Mouse (Mus musculus): ENCODE results near the gene 5730455P16Rik. TPM values are rescaled to one million over a fixed set of nuclear protein-coding genes. Genes with fewer than 3 reads are reported as not detected.
A peak's percentile ranks its signal among the peaks of the same experiment; 100 is the strongest.

The 5730455P16Rik gene
- polyA plus RNA-seq, 1 experiment from 2014 or later = 28.9 TPM

- no peak overlapping the region for H3K9ac ChIP-seq (ENCODE audit: low read length)
- peak; percentile 93 for DNase-seq (ENCODE audit: low spot score)
- no peak overlapping the region for H3K4me3 ChIP-seq (ENCODE audit: low read depth, low read length)
- H3K9me3 ChIP-seq (replicated peaks; ENCODE audit: control insufficient read depth, low read length) = no peaks in the 10 kb centered on the region
- H3K27ac ChIP-seq (ENCODE audit: low read depth, low read length) = no peak overlapping the region
- 73% methylated on average over 5 of the region's 5 CpGs for WGBS
- no peak overlapping the region for H3K4me2 ChIP-seq (ENCODE audit: low read length)
- no peaks in the 10 kb centered on the region for H3K27me3 ChIP-seq (replicated peaks; ENCODE audit: control insufficient read depth, insufficient read depth, low read length)
- ATAC-seq = peak; percentile 37; the same call in 1 of the 2 replicates
- no peaks in the 10 kb centered on the region for H3K4me1 ChIP-seq (ENCODE audit: control insufficient read depth, insufficient read depth, low read length)
- H3K36me3 ChIP-seq (ENCODE audit: control insufficient read depth, insufficient read depth, low read length) = peaks cover 12% of the 10 kb centered on the region; the same call in 1 of the 2 replicates
Observed at GRCm38 (mm10) chr11:80351832-80352430, 25.9 kb downstream of the 5730455P16Rik start.

GRCm38 (mm10) chr11:80342482-80342881 lies 35.4 kb downstream of the 5730455P16Rik start:
- H3K27me3 ChIP-seq (replicated peaks; ENCODE audit: control insufficient read depth, insufficient read depth, low read length) = no peaks in the 10 kb centered on the region
- H3K9me3 ChIP-seq (replicated peaks; ENCODE audit: control insufficient read depth, low read length) = no peaks in the 10 kb centered on the region
- no peak overlapping the region for H3K27ac ChIP-seq (ENCODE audit: low read depth, low read length)
- WGBS = 8% methylated on average over 2 of the region's 2 CpGs
- H3K9ac ChIP-seq (ENCODE audit: low read length) = no peak overlapping the region
- DNase-seq (ENCODE audit: low spot score) (peak; percentile 55), ATAC-seq (no peak)
- H3K4me2 ChIP-seq (ENCODE audit: low read length) = no peak overlapping the region
- H3K36me3 ChIP-seq (ENCODE audit: control insufficient read depth, insufficient read depth, low read length) = peaks cover 4% of the 10 kb centered on the region
- no peak overlapping the region for H3K4me3 ChIP-seq (ENCODE audit: low read depth, low read length)
- H3K4me1 ChIP-seq (ENCODE audit: control insufficient read depth, insufficient read depth, low read length) = peaks cover 4% of the 10 kb centered on the region; the same call in 1 of the 2 replicates

GRCm38 (mm10) chr11:80336351-80336730 lies 41.5 kb downstream of the 5730455P16Rik start:
- peak overlapping the region; percentile 21; the same call in 1 of the 2 replicates for H3K9ac ChIP-seq (ENCODE audit: low read length)
- H3K4me2 ChIP-seq (ENCODE audit: low read length) = no peak overlapping the region
- 7% methylated on average over 6 of the region's 6 CpGs for WGBS
- no peak overlapping the region for H3K4me3 ChIP-seq (ENCODE audit: low read depth, low read length)
- H3K27ac ChIP-seq (ENCODE audit: low read depth, low read length) = peak overlapping the region; percentile 75
- H3K27me3 ChIP-seq (replicated peaks; ENCODE audit: control insufficient read depth, insufficient read depth, low read length) = no peaks in the 10 kb centered on the region
- peaks cover 33% of the 10 kb centered on the region for H3K36me3 ChIP-seq (ENCODE audit: control insufficient read depth, insufficient read depth, low read length)
- peaks cover 19% of the 10 kb centered on the region for H3K4me1 ChIP-seq (ENCODE audit: control insufficient read depth, insufficient read depth, low read length)
- ATAC-seq (no peak), DNase-seq (ENCODE audit: low spot score) (no peak)
- H3K9me3 ChIP-seq (replicated peaks; ENCODE audit: control insufficient read depth, low read length) = no peaks in the 10 kb centered on the region

GRCm38 (mm10) chr11:80335609-80336350 lies 42.1 kb downstream of the 5730455P16Rik start:
- 1% methylated on average over 7 of the region's 7 CpGs for WGBS
- ATAC-seq = peak; percentile 94
- Histone ChIP-seq H3K9ac (ENCODE audit: low read length) (no peak overlapping the region; the same call in 1 of the 2 replicates), H3K4me1 (ENCODE audit: control insufficient read depth, insufficient read depth, low read length) (peaks cover 19% of the 10 kb centered on the region), H3K9me3 (replicated peaks; ENCODE audit: control insufficient read depth, low read length) (no peaks in the 10 kb centered on the region), H3K36me3 (ENCODE audit: control insufficient read depth, insufficient read depth, low read length) (peaks cover 36% of the 10 kb centered on the region), H3K27ac (ENCODE audit: low read depth, low read length) (peak overlapping the region; percentile 75), H3K27me3 (replicated peaks; ENCODE audit: control insufficient read depth, insufficient read depth, low read length) (no peaks in the 10 kb centered on the region), H3K4me2 (ENCODE audit: low read length) (no peak overlapping the region), H3K4me3 (ENCODE audit: low read depth, low read length) (no peak overlapping the region)
- peak; percentile 93 for DNase-seq (ENCODE audit: low spot score)

GRCm38 (mm10) chr11:80332709-80333400 lies 45.0 kb downstream of the 5730455P16Rik start:
- no peak overlapping the region for H3K4me2 ChIP-seq (ENCODE audit: low read length)
- no peak overlapping the region for H3K27ac ChIP-seq (ENCODE audit: low read depth, low read length)
- ATAC-seq (no peak), DNase-seq (ENCODE audit: low spot score) (no peak)
- H3K4me3 ChIP-seq (ENCODE audit: low read depth, low read length) = no peak overlapping the region
- WGBS = 69% methylated on average over 12 of the region's 12 CpGs
- H3K36me3 ChIP-seq (ENCODE audit: control insufficient read depth, insufficient read depth, low read length) = peaks cover 45% of the 10 kb centered on the region
- H3K9ac ChIP-seq (ENCODE audit: low read length) = no peak overlapping the region
- peaks cover 19% of the 10 kb centered on the region for H3K4me1 ChIP-seq (ENCODE audit: control insufficient read depth, insufficient read depth, low read length)
- no peaks in the 10 kb centered on the region for H3K9me3 ChIP-seq (replicated peaks; ENCODE audit: control insufficient read depth, low read length)
- no peaks in the 10 kb centered on the region for H3K27me3 ChIP-seq (replicated peaks; ENCODE audit: control insufficient read depth, insufficient read depth, low read length)

GRCm38 (mm10) chr11:80324636-80325035 lies 53.2 kb downstream of the 5730455P16Rik start:
- no peaks in the 10 kb centered on the region for H3K27me3 ChIP-seq (replicated peaks; ENCODE audit: control insufficient read depth, insufficient read depth, low read length)
- H3K27ac ChIP-seq (ENCODE audit: low read depth, low read length) = no peak overlapping the region
- no peaks in the 10 kb centered on the region for H3K9me3 ChIP-seq (replicated peaks; ENCODE audit: control insufficient read depth, low read length)
- no peak overlapping the region for H3K9ac ChIP-seq (ENCODE audit: low read length)
- DNase-seq (ENCODE audit: low spot score) = no peak
- no peaks in the 10 kb centered on the region for H3K4me1 ChIP-seq (ENCODE audit: control insufficient read depth, insufficient read depth, low read length)
- no peak overlapping the region for H3K4me2 ChIP-seq (ENCODE audit: low read length)
- peaks cover 25% of the 10 kb centered on the region for H3K36me3 ChIP-seq (ENCODE audit: control insufficient read depth, insufficient read depth, low read length)
- no peak for ATAC-seq
- 77% methylated on average over 6 of the region's 6 CpGs for WGBS
- no peak overlapping the region for H3K4me3 ChIP-seq (ENCODE audit: low read depth, low read length)

GRCm38 (mm10) chr11:80323255-80323654 lies 54.6 kb downstream of the 5730455P16Rik start:
- H3K36me3 ChIP-seq (ENCODE audit: control insufficient read depth, insufficient read depth, low read length) = peaks cover 21% of the 10 kb centered on the region
- H3K4me1 ChIP-seq (ENCODE audit: control insufficient read depth, insufficient read depth, low read length) = peaks cover 3% of the 10 kb centered on the region; the same call in 1 of the 2 replicates
- no peaks in the 10 kb centered on the region for H3K9me3 ChIP-seq (replicated peaks; ENCODE audit: control insufficient read depth, low read length)
- H3K27me3 ChIP-seq (replicated peaks; ENCODE audit: control insufficient read depth, insufficient read depth, low read length) = no peaks in the 10 kb centered on the region
- WGBS = 67% methylated on average over 13 of the region's 13 CpGs
- no peak overlapping the region for H3K9ac ChIP-seq (ENCODE audit: low read length)
- H3K27ac ChIP-seq (ENCODE audit: low read depth, low read length) = no peak overlapping the region
- DNase-seq (ENCODE audit: low spot score) = no peak
- no peak overlapping the region for H3K4me3 ChIP-seq (ENCODE audit: low read depth, low read length)
- no peak overlapping the region for H3K4me2 ChIP-seq (ENCODE audit: low read length)
- ATAC-seq = no peak

GRCm38 (mm10) chr11:80315743-80316639 lies 61.8 kb downstream of the 5730455P16Rik start:
- peak overlapping the region; percentile 88 for H3K27ac ChIP-seq (ENCODE audit: low read depth, low read length)
- 30% methylated on average over 10 of the region's 10 CpGs for WGBS
- peak; percentile 90 for ATAC-seq
- no peaks in the 10 kb centered on the region for H3K27me3 ChIP-seq (replicated peaks; ENCODE audit: control insufficient read depth, insufficient read depth, low read length)
- 0 out of 2 replicates have a peak, but pooled peaks cover 3% of the 10 kb centered on the region for H3K36me3 ChIP-seq (ENCODE audit: control insufficient read depth, insufficient read depth, low read length)
- no peak overlapping the region for H3K4me2 ChIP-seq (ENCODE audit: low read length)
- DNase-seq (ENCODE audit: low spot score) = peak; percentile 94
- no peaks in the 10 kb centered on the region for H3K9me3 ChIP-seq (replicated peaks; ENCODE audit: control insufficient read depth, low read length)
- H3K4me1 ChIP-seq (ENCODE audit: control insufficient read depth, insufficient read depth, low read length) = peaks cover 53% of the 10 kb centered on the region
- H3K4me3 ChIP-seq (ENCODE audit: low read depth, low read length) = no peak overlapping the region
- no peak overlapping the region; the same call in 1 of the 2 replicates for H3K9ac ChIP-seq (ENCODE audit: low read length)

Data from forebrain, embryonic 14.5 days (tissue).